Mouse (Mus musculus) retina, adult 2 months (tissue): ENCODE results near the gene Eea1.

Experiments used
- DNase-seq: peaks from one replicate; pipeline ENCODE4 v3.0.0-alpha.2; 2012; ENCODE audit warnings: low read depth, low spot score

Gene Eea1

DNA sequence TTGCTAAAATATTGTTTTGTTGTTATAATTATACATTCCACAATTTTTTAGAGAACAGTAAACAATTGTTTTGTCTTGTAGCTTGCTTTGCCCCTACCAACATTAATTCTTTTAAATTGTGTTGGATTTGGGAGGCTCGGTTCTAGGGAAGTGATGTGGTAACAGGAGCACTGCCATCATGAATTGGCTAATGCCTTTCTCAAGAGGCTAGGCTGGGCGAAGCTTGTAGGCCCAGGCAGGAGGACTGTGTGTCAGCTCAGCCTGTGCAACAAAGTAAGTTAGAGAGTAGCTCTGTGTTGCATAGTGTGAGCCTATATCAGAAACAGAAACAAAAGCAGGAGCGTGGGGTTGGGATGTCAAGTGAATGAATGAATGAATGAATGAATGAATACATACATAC is 9.0 kb downstream of the Eea1 start:
- no peak for DNase-seq

DNA sequence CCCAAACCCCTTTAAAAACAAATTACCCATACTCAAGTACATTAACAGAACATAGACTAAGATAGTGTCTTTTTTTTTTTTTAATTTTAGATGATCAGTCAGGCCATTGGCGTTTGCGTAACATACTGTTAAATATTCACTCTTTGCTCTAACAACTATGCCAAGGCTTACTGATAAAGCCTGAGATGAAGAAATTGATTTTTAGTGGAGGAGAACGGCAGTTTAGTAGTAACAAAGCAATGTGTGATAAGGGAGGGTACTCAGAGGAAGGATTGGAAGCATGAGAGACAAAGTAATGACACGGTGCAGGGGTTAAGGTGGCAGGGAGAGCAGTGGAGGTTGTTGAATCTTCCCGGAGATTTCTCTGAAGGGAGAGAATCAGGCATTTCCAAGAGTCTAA is 9.7 kb downstream of the Eea1 start:
- DNase-seq = no peak

GRCm38 (mm10) chr10:95950797-95951196 is 10.3 kb downstream of the Eea1 start:
- no peak for DNase-seq

DNA sequence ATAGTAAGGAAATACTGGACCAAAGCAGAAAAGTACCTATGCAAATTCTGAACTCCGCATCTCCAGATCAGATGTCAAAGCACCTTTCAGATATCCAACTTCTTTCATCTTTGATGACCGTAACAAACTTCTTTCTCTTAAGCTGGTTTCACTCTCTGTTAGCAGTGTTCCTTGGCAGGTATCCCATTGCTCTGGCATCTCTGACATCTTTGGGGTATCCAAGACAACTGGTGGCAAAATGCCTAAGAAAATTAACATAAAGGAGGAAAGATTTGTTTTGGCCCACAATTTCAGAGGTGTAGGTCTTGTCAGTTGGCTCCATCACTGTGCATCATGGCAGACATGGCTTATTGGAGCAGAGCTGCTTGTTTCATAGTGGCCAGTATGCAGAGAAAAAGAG is 10.9 kb downstream of the Eea1 start:
- DNase-seq = no peak

- DNase-seq = no peak
Observed at GRCm38 (mm10) chr10:95956629-95957028, 16.2 kb downstream of the Eea1 start.

DNA sequence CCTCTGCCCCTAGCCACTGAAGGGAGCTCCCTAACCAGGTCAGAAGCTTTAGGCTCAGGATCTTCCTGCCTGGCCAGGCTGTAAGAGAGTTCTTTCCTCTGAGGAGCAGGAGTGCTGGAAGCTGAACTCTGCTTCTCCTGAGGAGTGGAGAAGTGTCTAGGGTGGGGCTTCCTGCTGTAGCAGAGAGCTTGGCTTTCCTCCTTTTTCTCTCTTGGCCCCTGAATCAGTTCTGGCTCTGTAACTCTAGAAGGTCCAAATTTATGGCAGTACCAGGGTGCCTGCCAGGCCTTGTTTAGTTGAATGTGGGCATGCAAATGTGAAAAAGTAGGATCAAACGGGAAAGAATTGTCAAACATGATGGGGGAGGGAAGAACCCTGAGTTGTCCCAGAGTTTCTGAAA is 17.1 kb downstream of the Eea1 start:
- DNase-seq = no peak

DNA sequence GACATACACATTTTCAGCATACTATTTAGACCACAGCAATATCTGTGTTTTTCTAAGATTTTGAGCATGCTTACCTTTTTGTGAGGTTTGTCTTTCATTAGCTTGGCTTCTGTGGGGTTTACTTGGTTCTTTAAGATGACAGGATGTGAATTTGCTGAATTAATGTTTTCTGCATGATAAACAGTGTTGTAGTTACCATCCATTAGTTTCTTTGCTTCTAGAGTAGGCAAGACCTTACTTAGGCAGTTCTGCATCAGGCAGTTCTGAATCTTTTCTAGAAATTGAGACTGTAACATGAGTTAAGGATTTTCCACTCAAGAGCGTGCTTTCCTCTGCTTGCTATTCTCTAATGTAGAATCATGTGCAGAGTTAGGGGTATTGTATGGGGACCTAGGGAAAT is 24.2 kb downstream of the Eea1 start:
- no peak for DNase-seq

- DNase-seq = no peak
Observed at GRCm38 (mm10) chr10:95969694-95970093, 29.2 kb downstream of the Eea1 start.

DNA sequence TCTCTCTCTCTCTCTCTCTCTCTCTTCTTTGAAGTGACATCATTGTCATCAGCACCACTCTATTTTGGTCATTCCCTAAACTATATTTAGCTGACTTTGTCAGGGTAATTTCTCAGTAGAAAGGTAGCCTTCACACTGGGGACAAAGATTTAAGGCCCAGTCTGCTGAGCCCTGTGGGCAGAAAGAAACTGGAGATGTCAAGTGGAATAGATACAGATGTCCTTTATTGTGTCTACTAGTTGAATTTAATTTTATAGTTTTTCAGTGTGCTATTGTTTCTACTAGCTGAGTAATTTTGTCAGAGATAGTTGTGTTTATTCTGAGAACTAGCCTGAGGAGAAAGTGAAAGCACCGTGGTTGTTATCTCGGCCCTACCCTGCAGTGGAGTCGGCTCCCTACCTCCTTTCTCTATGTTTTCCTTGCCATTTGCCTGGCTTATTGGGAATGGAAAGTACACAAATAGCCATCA is 30.3 kb downstream of the Eea1 start:
- no peak for DNase-seq

GRCm38 (mm10) chr10:95971341-95971740 is 30.9 kb downstream of the Eea1 start:
- DNase-seq = no peak

DNA sequence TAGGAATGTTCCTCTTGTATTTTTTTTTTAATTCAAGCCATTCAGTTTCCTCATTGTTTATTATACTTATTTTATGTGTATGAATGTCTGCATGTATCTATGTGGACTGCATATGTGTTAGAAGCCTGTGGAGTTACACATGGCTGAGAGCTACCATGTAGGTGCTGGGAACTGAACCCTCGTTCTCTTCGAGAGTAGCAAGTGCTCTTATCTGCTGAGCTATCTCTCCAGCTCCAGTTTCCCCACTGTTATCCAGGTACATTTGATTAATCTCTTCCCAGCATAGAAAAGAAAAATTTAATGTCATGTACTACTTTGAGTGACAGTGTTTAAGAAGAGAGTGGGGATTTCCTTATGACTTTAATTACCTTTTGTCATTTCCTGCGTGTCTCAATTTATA is 31.5 kb downstream of the Eea1 start:
- DNase-seq = no peak

DNA sequence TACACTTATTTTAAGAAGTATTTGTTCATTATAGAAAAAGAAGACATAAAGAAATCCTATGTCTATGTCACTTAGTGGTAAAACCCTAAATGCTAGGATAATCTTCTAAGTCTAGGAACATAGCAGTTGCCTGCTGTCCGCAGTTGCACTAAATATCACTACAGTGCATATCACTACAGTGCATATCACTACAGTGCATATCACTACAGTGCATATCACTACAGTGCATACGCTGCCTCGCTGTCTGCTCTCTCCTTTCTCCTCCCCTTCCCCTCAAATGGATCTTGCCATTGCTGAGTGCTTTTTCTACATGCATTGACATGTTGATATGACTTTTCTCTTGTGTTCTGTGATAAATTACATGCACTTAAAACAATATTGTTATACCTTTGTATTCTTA is 34.0 kb downstream of the Eea1 start:
- DNase-seq = no peak

DNA sequence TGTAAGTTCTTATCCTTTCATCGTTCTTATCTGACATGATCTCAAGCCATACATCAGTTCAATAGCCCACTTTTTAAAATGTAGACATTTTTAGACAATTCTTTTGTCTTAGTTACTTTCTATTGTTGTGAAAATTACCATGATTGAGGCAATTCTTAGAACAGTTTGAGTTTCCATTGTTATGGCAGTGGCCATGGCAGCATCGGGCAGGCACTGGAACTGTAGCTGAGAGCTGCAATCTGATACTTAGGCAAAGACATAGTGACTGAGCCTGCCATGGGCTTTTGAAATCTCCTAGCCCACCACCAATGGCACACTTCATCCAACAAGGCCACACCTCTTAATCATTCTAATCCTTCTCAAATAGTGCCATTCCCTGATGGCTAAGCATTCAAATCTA is 36.3 kb downstream of the Eea1 start:
- no peak for DNase-seq

DNA sequence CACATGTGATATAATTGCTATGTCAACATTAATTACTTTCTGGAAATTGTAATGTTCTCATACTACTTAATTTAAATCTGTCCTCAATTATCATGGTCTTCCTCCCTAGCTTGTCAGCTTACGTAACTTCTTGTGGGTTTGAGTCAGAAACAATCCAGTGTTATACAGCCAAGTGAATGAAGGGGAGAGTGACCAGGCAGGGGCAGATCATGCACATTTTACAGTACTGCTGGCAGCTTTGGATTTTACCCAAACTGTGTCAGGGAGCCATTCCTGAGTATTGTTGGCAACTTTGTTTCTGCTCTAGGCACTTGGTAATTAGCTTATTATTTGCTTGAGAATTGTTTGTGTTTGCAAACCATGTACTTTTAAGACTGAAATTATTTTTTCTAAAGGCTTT is 49.3 kb downstream of the Eea1 start:
- no peak for DNase-seq

DNA sequence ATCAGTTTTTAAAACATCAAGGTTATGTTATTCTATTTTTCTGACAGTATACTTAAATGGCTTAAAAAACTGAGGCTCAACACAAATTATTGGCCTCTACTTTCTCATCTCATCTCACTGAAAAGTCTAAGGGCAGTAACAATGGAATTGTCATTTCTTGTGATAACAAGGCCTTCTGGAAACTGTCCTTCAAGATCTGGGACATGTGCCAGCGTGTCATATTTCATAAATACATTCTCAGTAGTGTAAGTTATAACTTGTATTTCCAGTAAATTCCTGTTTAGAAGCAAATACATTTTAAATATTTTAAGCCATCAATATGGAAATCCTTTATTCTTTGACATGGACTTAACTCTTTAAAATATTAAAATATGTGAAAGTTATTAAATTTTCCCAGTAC is 50.7 kb downstream of the Eea1 start:
- no peak for DNase-seq

GRCm38 (mm10) chr10:96000904-96001303 is 60.5 kb downstream of the Eea1 start:
- no peak for DNase-seq

GRCm38 (mm10) chr10:96015738-96016137 is 75.3 kb downstream of the Eea1 start:
- no peak for DNase-seq

GRCm38 (mm10) chr10:96017418-96017817 is 77.0 kb downstream of the Eea1 start:
- no peak for DNase-seq

GRCm38 (mm10) chr10:96033356-96033984 is 93.0 kb downstream of the Eea1 start:
- DNase-seq = peak; percentile 44

- no peak for DNase-seq
Observed at GRCm38 (mm10) chr10:96034106-96034505, 93.7 kb downstream of the Eea1 start.

- DNase-seq = no peak
Observed at GRCm38 (mm10) chr10:96035951-96036350, 95.5 kb downstream of the Eea1 start.

DNA sequence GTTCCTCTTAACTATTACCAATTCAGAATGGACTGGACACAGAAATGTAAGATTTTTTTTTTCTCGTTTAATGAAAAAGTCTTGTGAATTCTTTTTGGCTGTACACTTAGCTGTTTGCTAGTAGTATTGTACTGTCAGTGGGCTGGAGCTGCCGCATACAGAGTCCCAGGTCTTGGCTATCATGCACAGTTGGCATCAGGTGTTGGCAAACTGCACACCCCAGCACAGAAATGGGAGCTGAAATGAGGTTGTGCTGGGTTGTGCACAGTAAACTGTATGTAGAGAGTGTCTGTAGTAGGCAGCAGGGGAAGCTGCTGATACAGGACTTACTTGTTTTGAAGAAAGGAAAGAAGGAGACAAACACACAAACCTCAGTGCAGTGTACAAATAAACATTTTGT is 103.8 kb downstream of the Eea1 start:
- DNase-seq = no peak

- DNase-seq = no peak
Observed at GRCm38 (mm10) chr10:96047960-96048536, 107.6 kb downstream of the Eea1 start.

- no peak for DNase-seq
Observed at GRCm38 (mm10) chr10:96048550-96048949, 108.1 kb downstream of the Eea1 start.
